Mouse (Mus musculus) cerebellum, adult 2 months (tissue): ENCODE results near the gene Hist1h3c. TPM values are rescaled to one million over a fixed set of nuclear protein-coding genes. Genes with fewer than 3 reads are reported as not detected.
"Not testable (repeated sequence)": the region's sequence is repeated elsewhere in the genome, so short reads cannot be mapped to it uniquely, and the experiment has no call there.

Experiments
- DNase-seq, 2 experiments: peaks; one replicate each; pipeline ENCODE4 v3.0.0; 2021
- H3K27ac ChIP-seq: fragments of 200-500 bp; 2 replicates; pipeline ENCODE4 v1.5.1; 2012; ENCODE audit warnings: low read length, control low read depth, inconsistent platforms; ENCODE audit not compliant: insufficient read depth
- H3K27me3 ChIP-seq: fragments of 200-500 bp; 2 replicates; pipeline ENCODE4 v1.6.1; 2012; ENCODE audit warnings: inconsistent platforms, mild to moderate bottlenecking, low read length, moderate library complexity; ENCODE audit not compliant: control insufficient read depth, insufficient read depth
- H3K4me1 ChIP-seq: fragments of 200-500 bp; 2 replicates; pipeline ENCODE4 v1.6.1; 2011; ENCODE audit warnings: low read length; ENCODE audit not compliant: control insufficient read depth, insufficient read depth
- H3K4me3 ChIP-seq: fragments of 200-500 bp; replicated peaks from 2 replicates; pipeline ENCODE3; 2011; ENCODE audit warnings: mild to moderate bottlenecking, low read depth, low read length, control low read depth; ENCODE audit not compliant: insufficient read depth
- CTCF ChIP-seq: fragments of 200-500 bp; IDR thresholded peaks from 2 replicates; pipeline ENCODE4 v1.5.1; 2011; ENCODE audit warnings: low read depth, mild to moderate bottlenecking, control low read depth, low read length, moderate library complexity, borderline replicate concordance; ENCODE audit not compliant: insufficient read depth
- POLR2A ChIP-seq: fragments of 200-500 bp; IDR thresholded peaks from 2 replicates; pipeline ENCODE4 v1.6.1; 2011; ENCODE audit warnings: low read length, control low read depth, borderline replicate concordance; ENCODE audit not compliant: insufficient read depth
- WGBS: fragments of 180-500 bp; shearing (Covaris S2); methylation state at CpG from one replicate; pipeline ENCODE4 v1.1.7; 2018; 5-methylcytosine and 5-hydroxymethylcytosine counted together
- polyA plus RNA-seq: library from polyadenylated mRNA; depleted of rRNA; stranded (reverse); fragments of >200 nt; gene quantifications from 2 replicates; pipeline ENCODE4 v1.2.3, GENCODE M21; 2012

Hist1h3c gene
- polyA plus RNA-seq, 1 experiment, result 0.23 TPM

DNA sequence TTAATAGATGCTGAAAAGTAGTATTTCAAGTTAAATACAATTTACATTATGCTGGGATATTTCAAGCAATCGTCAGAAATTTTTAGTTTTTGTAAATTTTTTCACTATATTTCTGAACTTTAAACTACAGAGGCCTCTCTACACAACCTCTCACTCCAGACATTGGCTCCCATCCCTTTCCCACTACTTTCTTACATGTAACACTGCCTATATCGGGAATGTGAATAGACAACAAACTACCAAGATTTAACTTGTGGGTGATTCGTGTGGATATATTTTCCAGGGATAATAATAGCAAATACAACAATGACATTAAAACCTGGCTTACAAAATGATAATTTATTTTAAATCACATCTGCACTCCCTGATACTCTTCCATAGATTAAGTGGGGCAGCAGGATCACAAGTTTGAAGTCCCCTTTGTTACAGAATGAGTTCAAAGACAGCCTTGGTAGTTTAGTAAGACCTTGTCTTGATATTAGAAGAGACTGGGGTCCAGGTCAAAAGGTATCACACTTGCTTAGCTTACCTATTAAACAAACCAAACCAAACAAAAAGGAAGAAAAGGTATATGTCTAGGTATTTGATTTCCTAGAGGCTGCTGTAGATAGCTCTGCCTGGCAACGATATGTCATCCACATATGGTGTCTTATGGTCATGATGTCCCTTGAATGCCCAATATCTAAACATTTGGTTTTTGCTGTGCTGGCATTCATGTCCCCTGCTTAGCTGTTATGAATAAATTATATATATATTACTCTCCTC is 8.1 kb upstream of the Hist1h3c start:
- Histone ChIP-seq H3K27ac (no peak overlapping the region), H3K4me1 (no peaks in the 10 kb centered on the region), H3K27me3 (no peaks in the 10 kb centered on the region), H3K4me3 (no peak overlapping the region)
- TF ChIP-seq POLR2A (no peak), CTCF (no peak)
- no peak for DNase-seq
- 65% methylated on average over 4 of the region's 4 CpGs for WGBS

DNA sequence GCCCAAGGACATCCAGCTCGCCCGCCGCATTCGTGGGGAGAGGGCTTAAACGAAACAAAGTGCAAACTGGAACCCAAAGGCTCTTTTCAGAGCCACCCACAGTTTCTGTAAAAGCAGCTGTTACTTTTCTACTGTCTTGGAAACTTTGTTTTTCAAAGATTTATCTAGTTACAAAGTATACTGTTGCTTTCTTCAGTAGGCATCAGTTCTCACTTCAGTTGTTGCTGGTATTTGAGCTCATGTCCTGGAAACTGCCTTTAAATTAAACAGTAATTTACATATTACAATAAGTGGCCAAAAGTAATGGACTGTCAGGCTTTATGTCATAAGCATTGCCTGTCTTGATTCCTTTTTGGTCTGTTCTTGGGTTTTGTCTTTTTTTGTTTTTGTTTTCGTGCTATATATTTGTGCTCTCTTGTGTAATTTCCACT is 7.4 kb upstream of the Hist1h3c start:
- no peak for TF ChIP-seq POLR2A
- TF ChIP-seq CTCF, result no peak
- 15% methylated on average over 6 of the region's 6 CpGs for WGBS
- DNase-seq, result no peak
- Histone ChIP-seq H3K27ac (no peak overlapping the region), H3K4me1 (no peaks in the 10 kb centered on the region), H3K4me3 (no peak overlapping the region), H3K27me3 (no peaks in the 10 kb centered on the region)

DNA sequence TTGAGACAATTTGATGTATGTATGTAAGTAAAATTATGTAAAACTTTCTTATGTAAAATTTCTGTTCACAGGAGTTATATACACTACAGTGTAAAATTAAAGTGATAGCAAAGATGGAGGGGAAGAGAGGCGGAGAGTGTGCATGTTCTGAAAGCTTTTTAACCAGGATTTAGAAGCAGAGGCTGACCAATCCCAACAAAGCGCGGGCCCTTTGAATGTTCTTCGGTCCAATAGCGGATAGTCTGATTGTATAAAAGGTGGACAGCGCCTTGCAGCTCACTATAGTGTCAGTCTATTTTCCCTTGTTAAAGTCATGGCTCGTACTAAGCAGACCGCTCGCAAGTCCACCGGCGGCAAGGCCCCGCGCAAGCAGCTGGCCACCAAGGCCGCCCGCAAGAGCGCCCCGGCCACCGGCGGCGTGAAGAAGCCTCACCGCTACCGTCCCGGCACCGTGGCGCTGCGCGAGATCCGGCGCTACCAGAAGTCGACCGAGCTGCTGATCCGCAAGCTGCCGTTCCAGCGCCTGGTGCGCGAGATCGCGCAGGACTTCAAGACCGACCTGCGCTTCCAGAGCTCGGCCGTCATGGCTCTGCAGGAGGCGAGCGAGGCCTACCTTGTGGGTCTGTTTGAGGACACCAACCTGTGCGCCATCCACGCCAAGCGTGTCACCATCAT is 6.8 kb upstream of the Hist1h3c start, which contains the start of gene Hist1h3b:
Gene Hist1h3b, plus strand, starts transcription at position 201 of the 675 bp plus-strand sequence.
- peak; percentile 72 to 73 for DNase-seq
- H3K27me3 ChIP-seq, H3K4me3 ChIP-seq, H3K4me1 ChIP-seq: not testable (repeated sequence)
- WGBS, result 3% methylated on average over 22 of the region's 47 CpGs
- H3K27ac ChIP-seq, result 0 out of 2 replicates have a peak within 1 kb of the TSS, but pooled peaks have one; percentile 23

DNA sequence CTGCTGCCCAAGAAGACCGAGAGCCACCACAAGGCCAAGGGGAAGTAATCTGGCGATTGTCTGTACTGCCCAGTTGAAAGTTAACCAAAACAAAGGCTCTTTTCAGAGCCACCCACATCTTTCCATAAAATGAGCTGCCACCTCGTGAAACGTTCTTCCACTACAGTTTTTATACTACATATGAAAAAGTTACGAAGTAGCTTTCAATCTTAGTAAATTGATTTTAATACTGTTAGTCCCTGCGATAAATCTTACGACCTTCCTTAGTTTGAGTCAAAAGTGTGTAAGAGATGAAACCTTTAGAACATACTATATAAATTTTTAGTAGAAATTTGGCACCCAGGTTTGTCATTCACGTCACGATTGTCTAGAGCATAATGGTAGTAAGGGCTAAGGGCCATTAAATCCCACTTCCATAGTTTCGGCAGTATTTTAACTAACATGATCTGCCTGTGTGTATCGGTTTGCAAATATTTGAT is 6.1 kb upstream of the Hist1h3c start:
- WGBS, result 6% methylated on average over 11 of the region's 11 CpGs
- no peak for TF ChIP-seq CTCF
- no peak for TF ChIP-seq POLR2A
- Histone ChIP-seq H3K4me3 (no peak overlapping the region), H3K27ac (no peak overlapping the region), H3K27me3 (no peaks in the 10 kb centered on the region), H3K4me1 (no peaks in the 10 kb centered on the region)
- DNase-seq, result no peak

DNA sequence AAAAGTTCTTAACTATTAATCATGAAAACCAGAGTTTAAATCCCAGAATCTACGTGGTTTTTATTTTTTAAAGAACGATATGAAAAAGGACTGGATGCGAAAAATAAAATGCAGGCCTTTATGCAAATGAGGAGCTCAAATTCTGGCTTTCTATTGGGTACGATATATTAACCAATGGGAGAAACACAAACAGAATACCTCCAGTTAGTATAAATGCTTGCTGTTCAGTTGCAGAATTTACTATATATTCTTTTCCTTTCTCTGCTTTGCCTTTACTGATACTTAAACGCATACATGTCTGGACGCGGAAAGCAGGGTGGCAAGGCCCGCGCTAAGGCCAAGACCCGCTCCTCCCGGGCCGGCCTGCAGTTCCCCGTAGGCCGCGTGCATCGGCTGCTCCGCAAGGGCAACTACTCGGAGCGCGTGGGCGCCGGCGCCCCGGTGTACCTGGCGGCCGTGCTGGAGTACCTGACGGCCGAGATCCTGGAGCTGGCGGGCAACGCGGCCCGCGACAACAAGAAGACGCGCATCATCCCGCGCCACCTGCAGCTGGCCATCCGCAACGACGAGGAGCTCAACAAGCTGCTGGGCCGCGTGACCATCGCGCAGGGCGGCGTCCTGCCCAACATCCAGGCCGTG is 5.6 kb upstream of the Hist1h3c start, which contains the start of gene Hist1h2ab:
Gene Hist1h2ab, plus strand, starts transcription at position 288 of the 639 bp plus-strand sequence.
- DNase-seq, result peak; percentile 63 to 75
- not testable (repeated sequence) for H3K4me1 ChIP-seq, H3K27me3 ChIP-seq
- peak within 1 kb of the TSS; percentile 23; the same call in 1 of the 2 replicates for H3K27ac ChIP-seq
- 4% methylated on average over 34 of the region's 47 CpGs for WGBS
- H3K4me3 ChIP-seq, result peak within 1 kb of the TSS; percentile 60

DNA sequence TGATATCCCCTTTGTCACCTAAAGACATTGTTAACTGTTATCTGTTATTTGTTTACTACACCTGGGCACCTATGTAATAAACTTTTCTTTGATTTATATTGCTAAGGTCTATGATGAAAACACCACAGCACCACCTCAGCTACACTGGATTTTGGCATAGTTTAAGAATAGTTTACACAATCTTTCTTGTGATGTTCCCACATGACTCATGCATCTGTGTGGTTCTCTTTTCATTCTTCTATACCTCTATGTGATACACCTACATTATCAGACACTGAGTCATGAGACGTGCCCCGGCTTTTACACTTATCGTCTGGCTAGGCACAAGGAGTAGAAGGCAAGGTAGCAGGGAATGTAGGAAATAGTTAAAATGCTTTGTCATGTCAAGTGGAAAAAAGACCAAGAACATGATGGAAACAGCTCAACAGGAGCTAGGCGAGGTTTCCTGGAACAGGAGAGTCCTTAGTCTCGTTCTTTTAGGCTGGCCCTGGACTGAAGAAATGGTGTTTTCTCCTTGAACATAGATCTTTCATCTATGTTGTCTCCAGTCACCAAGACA is 4.2 kb upstream of the Hist1h3c start:
- Histone ChIP-seq H3K4me3 (no peak overlapping the region), H3K27ac (no peak overlapping the region), H3K4me1 (no peaks in the 10 kb centered on the region), H3K27me3 (no peaks in the 10 kb centered on the region)
- no peak for DNase-seq
- whole genome bisulfite sequencing, result 95% methylated on average over 5 of the region's 5 CpGs
- TF ChIP-seq POLR2A (no peak), CTCF (no peak)

DNA sequence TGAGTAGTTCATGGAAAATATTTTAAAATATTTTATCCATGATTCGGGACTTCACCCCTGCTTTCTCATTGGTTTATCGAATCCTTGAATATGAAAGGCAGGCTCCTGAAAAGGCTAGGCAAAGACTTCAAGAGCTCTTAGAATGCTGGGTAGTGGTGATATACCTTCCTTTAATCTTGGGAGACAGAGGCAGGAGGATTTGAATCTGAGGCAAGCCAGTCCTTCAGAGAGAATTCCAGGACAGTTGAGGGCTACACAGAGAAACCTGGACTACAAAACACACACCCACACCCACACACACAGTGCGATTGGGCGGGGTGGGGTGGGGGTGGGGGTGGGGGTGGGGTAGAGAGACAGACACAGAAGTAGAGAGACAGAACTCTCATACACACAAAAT is 2.5 kb upstream of the Hist1h3c start:
- H3K4me1 ChIP-seq, result no peaks in the 10 kb centered on the region
- TF ChIP-seq POLR2A, result no peak
- TF ChIP-seq CTCF, result no peak
- H3K27me3 ChIP-seq, result no peaks in the 10 kb centered on the region
- no peak overlapping the region for H3K4me3 ChIP-seq
- no peak for DNase-seq
- H3K27ac ChIP-seq, result no peak overlapping the region
- WGBS, result 5% methylated on average over 4 of the region's 4 CpGs
